Mouse (Mus musculus) bone marrow macrophage, adult 2 months (primary cell): Measurements from ENCODE around the gene Gclc.

Experiments
- CTCF ChIP-seq: IDR thresholded peaks from 2 replicates; pipeline ENCODE4 v1.5.1; 2012; ENCODE audit warnings: low read depth, mild to moderate bottlenecking, low read length, moderate library complexity
- POLR2A ChIP-seq: IDR thresholded peaks from 2 replicates; pipeline ENCODE4 v1.6.1; 2012; ENCODE audit warnings: mild to moderate bottlenecking, low read depth, low read length, borderline replicate concordance

GRCm38 (mm10) chr9:77732067-77732466 lies 22.3 kb upstream of the Gclc start:
- TF ChIP-seq POLR2A (no peak), CTCF (no peak)
